Mouse (Mus musculus) bone marrow, adult 2 months (tissue): Measurements from ENCODE around the gene Espn.

Source experiments
- CTCF ChIP-seq: fragments of 200-500 bp; IDR thresholded peaks from 2 replicates; pipeline ENCODE4 v1.5.1; 2011; ENCODE audit warnings: low read length, control low read depth; ENCODE audit not compliant: control insufficient read depth, insufficient read depth
- POLR2A ChIP-seq: fragments of 200-500 bp; IDR thresholded peaks from 2 replicates; pipeline ENCODE4 v1.6.1; 2011; ENCODE audit warnings: low read depth, mild to moderate bottlenecking, control low read depth, low read length, borderline replicate concordance; ENCODE audit not compliant: control insufficient read depth

GRCm38 (mm10) chr4:152157779-152158584, 5.8 kb upstream of the Espn start:
- TF ChIP-seq CTCF (peak; percentile 73), POLR2A (no peak)
